Mouse (Mus musculus): Measurements from ENCODE around the gene Cts7. TPM values are rescaled to one million over a fixed set of nuclear protein-coding genes. Genes with fewer than 3 reads are reported as not detected.

The Cts7 gene
- not detected in 2 replicates for total RNA-seq (2021)
- long read RNA-seq = 0 reads

DNA sequence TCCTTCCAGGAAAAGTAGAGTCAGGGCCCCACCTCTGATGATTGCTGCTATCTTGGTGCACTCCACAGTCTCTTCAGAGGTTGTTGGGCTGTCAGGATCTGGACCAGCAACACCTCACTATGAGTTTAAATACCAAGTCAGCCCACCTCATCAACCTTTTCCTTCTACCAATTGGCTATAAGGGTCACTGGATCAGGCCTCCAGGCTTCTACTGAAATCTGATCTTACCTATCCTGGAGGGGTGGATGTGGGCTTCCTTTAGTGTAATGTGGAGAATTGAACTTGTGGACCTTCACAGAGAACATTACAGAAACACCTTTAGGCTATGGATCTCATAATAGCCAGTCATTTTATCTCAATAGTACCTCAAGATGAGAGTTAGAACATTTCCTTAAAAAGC is at the start of gene Cts7:
Gene Cts7 (minus strand): TSS at position 101 of the 400 bp plus-strand sequence.
- DNase-seq = no peak

Small RNA genes lying within 50 kb of the gene (microRNA-seq; reads per million reads assigned to microRNA genes)
- 0 reads per million in 2 experiments for gene Gm27704

Other genes starting within 250 kb of the Cts7 start
- not detected in 2 replicates for gene Ctsr, start 193.9 kb downstream of the Cts7 start, total RNA-seq (2021)
- gene Cts6, start 154.8 kb downstream of the Cts7 start, total RNA-seq (2021) = not detected in 2 replicates
- gene Cts8, start 102.8 kb downstream of the Cts7 start, total RNA-seq (2021) = not detected in 2 replicates
- gene Gm49398, start 69.4 kb downstream of the Cts7 start, total RNA-seq (2021) = not detected in 2 replicates
- gene Ctsm, start 183.6 kb upstream of the Cts7 start, total RNA-seq (2021) = not detected in 2 replicates
- gene Gm49352, start 210.0 kb upstream of the Cts7 start, total RNA-seq (2021) = not detected in 2 replicates
- not detected in 2 replicates for gene Cts3, start 211.9 kb upstream of the Cts7 start, total RNA-seq (2021)